Mouse (Mus musculus) stomach, postnatal 0 days (tissue): ENCODE results near the gene Tmco1.

ENCODE experiments used
- CTCF ChIP-seq: IDR thresholded peaks from 2 replicates; pipeline ENCODE4 v1.5.1; 2016; ENCODE audit warnings: antibody characterized with exemption, low read depth, mild to moderate bottlenecking, moderate library complexity
- EP300 ChIP-seq: optimal IDR thresholded peaks from 2 replicates; pipeline ENCODE3; 2016; ENCODE audit warnings: antibody characterized with exemption

DNA sequence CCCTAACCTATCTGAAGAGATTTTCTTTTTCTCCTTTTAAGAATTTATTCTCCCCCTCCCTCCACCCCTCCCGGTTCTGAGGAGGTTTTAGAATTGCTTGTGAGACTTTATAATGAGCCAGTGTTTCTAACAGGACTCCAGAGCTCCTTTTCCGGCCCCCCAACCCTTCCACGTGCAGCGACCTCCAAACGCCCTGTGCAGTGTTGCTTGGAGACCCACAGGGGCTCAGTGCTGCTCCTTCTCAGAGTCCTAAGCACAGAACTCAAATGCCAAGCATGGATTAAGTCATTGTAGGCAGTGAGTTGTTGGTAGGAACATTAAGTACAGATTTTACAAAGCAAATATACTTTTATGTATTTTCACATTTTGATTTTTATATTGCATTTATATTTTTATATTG, 55.1 kb downstream of the Tmco1 start:
- TF ChIP-seq EP300 (no peak), CTCF (no peak)
